Mouse (Mus musculus) testis, adult 2 months (tissue): Measurements from ENCODE around the gene Otud5.
A peak's percentile ranks its signal among the peaks of the same experiment; 100 is the strongest.

Experiments
- CTCF ChIP-seq: fragments of 200-500 bp; IDR thresholded peaks from 2 replicates; pipeline ENCODE4 v1.5.1; 2012; ENCODE audit warnings: low read depth, mild to moderate bottlenecking, inconsistent platforms, low read length, moderate library complexity; ENCODE audit not compliant: control insufficient read depth, insufficient read depth, insufficient replicate concordance
- POLR2A ChIP-seq: fragments of 200-500 bp; IDR thresholded peaks from 2 replicates; pipeline ENCODE4 v1.6.1; 2012; ENCODE audit warnings: low read depth, mild to moderate bottlenecking, inconsistent platforms, low read length, moderate library complexity; ENCODE audit not compliant: control insufficient read depth

DNA sequence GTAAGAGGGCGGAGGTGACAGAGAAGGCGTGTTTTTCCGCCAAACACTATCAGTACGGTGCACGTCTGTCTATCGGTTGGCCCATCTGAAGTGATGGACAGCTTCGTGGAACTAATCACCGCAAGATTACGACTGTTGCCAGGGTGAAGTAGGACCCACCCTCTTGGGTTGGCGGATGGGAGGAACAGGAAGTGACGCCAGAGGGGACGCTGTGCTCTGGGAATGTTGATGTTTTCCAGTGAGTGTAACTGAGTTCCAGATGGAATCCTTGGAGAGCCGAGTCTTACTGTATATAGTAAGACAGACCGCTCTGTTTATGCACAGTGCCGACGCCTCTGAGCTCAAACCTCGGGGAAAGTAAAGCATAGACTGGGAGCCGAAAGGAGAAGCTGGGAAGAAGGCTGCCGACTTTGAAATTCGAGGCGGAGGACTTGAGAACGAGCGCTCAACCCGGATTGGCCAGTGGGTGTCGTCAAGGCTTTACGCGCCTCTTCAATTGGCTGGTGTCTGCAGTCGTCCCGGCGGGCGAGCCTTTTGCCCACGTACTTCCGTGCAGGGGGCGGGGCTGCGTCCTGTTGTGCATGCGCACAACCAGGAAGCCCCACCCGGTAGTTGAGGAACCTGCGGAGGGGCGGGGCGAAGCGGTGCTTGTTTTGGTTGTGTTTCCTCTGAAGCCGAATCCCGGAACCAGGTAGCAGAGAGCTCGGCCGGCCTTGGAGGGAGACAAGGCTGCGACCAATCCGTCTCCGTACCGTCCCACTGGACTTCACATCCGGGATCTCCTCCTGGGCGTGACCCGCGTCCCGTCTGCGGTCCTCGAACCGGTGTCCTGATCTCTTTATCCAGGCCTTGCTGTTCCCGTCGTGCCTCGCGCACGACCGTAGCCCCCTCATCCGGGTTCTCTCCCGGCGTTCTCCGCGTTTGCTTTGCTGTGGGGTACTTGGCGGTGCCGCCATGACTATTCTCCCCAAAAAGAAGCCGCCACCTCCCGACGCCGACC lies at the start of gene Otud5:
- TF ChIP-seq CTCF (no peak), POLR2A (peak; percentile 39; the same call in 1 of the 2 replicates)
